Mouse (Mus musculus) kidney, adult 8-10 months (tissue): Measurements from ENCODE around the gene Yju2.

Experiments used
- DNase-seq, 2 experiments: peaks; one replicate each; pipeline ENCODE4 v3.0.0; 2022

The Yju2 gene

GRCm38 (mm10) chr17:55961631-55962030 lies 2.7 kb downstream of the Yju2 start:
- DNase-seq = no peak

- DNase-seq = no peak
Observed at GRCm38 (mm10) chr17:55963171-55963570, 4.3 kb downstream of the Yju2 start.

GRCm38 (mm10) chr17:55964496-55964895 lies 5.6 kb downstream of the Yju2 start:
- DNase-seq = no peak

DNA sequence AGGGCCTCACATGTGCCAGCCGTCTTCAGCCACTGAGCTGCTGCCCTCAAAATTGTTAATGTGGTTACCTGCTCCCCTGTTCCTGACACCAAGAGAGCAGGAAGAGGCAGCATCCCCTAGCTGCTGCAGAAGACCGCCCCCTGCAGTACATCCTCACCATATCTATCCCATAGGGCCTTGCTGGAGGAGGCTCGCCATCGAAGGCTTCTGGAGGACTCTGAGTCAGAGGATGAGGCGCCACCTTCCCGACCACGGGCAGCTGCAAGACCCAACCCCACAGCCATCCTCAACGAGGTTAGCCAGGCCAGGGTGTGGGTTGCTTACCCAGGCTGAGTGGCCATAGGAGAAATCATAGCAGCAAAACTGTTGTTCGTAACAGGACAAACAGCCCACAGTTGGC lies 6.1 kb downstream of the Yju2 start:
- no peak for DNase-seq

DNA sequence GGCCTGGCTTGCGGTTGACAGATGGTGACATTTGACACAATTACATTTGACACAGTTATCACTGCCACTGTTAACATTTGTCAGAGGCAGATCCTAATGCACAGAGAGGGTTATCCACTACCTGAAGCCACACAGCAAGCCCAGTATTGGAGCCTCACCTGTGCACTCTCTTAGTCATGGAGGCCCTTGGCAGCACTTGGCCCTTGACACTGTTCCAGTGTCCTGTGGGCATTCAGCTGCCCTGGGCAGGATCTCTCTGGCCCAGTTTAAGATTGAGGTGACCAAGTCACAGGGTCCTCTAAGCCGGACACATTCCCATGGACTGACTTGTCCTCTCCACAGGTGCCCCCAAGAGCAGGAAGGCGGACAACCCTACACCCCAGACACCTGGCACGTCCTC lies 8.3 kb downstream of the Yju2 start:
- no peak for DNase-seq

- DNase-seq = no peak
Observed at GRCm38 (mm10) chr17:55968210-55968609, 9.3 kb downstream of the Yju2 start.

DNA sequence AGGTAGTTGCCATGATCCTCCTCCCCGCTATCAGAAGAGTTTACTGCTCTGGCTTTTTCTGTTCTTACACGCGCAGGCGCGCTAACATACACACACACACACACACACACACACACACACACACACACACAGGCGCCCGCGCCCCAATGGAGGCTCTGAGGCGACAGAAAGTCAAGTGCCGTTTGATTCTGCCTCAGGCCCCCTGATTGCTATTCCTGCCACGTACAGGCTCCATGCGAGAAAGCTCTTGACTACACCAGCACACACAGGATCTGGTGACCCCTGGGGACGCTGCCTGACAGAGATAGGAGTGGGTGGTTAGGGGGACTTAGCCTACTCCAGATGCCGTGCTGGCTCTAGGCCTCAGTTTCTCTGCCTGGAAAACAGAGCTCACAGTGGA lies 10.7 kb downstream of the Yju2 start:
- peak; percentile 33 to 61 for DNase-seq

DNA sequence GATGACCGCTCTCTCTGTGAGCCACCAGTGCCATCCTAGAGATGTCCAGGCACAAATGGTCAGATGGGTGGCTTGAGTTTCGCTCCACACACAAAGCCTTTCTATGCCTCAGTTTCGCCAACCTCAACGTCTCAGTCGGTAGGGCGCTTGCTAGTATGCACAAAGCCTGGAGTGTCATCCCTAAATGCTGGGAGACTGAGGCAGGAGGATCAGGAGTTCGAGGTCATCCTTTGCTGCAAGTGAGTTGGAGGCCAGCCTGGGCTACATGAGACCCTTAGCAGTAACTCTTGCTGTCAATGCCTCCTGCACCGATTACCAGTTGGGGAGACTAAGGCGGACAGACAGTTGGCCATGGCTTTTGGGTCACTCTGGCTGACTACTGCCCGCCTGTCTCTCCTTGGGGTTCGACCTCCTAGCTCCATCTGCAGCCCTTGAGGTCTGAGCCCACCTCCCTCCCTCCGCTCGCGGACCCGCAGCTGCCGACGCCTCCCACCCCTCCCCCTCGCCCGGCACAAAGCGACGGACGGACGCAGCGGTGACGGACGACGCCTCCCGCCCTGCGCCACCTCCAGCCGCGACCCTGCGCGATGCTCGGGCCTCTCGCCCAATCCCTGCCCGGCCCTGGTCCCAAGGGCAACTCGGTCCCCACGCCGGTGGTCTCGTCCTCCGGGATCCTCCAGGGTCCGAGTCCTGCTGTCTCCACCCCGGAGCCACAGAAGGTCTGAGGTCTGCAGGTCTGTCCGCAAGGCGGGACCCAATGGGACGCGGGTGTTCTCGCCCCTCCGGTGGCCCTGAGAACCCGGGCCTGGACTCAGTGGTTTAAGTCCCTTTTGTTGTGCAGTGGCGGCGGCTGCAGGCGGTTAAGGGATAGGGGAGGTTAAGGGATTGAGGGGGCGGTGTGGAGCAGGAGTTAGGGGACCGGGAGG lies 11.3 kb downstream of the Yju2 start, which contains the start of gene Shd:
Shd (plus strand) TSS at position 502 of the 926 bp plus-strand sequence.
- DNase-seq = no peak

DNA sequence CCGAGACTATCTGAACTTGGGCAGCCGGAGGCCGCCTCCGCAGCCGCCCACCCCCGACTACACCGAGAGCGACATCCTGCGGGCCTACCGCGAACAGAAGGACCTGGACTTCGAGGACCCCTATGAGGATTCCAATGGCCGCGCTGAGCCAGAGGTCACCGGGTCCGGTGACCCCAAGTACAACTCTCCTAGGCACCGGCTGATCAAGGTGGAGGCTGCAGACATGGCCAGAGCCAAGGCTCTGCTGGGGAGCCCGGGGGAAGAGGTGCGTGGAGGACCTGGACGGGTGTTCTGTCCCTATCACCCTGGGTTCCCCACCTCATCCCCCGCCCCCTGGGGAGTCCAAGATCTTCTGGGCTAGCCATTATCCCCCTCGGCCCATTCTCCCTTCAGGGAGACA lies 12.6 kb downstream of the Yju2 start:
- no peak for DNase-seq

- DNase-seq = peak; percentile 68 to 84
Observed at GRCm38 (mm10) chr17:55976255-55976862, 17.5 kb downstream of the Yju2 start.

DNA sequence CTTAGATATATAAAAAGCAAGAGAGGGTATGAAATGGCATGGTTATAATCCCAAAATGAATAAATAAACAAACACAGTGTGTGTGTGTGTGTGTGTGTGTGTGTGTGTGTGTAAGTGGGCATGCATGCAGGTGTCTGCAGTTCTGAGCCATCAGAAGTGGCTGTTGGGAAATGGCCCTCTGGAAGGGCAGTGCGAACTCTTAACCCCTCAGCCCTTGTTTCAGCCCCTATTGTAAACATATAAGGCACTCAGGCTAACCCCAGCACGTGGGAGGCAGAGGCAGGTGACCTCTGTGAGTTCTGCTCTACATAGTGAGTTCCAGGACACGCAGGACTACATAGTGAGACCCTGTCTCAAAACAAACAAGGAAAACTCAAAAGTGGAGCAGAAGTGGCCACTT lies 18.4 kb downstream of the Yju2 start:
- DNase-seq = no peak

- DNase-seq = no peak
Observed at GRCm38 (mm10) chr17:55986030-55986961, 27.4 kb downstream of the Yju2 start, which contains the start of gene Fsd1. TSS of gene Fsd1 (plus strand) at chr17:55986509.

GRCm38 (mm10) chr17:55990278-55990898 lies 31.5 kb downstream of the Yju2 start:
- no peak for DNase-seq

GRCm38 (mm10) chr17:55996007-55996406 lies 37.1 kb downstream of the Yju2 start:
- peak; percentile 73 to 79 for DNase-seq

DNA sequence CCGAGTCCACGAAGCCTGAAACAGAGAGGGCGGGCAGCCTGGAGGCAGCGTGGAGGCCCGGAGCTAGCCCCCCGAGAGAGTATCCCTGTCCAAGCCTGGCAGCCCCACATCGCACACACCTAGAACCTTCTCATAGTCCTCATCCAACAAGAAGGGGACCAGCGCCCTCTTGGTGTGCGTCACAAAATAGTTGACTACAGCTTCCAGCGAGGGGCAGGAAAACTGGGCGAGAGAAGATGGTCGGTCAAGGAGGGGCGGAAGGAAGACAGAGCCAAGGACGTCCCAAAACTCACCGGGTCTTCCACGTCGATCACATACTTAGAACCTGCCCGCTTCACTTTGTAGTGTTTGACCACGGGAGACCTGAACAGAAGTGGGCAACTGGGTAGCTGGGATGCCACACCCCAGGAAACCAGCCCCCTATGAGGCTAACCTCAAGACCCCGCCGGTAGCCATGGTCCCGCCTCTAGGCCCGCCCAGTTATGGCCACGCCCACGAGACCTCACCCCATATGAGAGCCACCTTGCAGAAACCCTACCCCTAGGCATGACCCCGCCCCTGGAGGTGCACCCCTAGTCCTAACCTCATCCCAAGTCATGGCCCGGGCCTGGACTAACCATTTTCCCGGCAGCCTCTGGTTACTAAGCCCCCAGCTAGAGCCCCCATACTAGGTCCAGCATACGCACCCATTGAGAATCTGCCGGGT lies 41.0 kb downstream of the Yju2 start:
- DNase-seq = no peak

DNA sequence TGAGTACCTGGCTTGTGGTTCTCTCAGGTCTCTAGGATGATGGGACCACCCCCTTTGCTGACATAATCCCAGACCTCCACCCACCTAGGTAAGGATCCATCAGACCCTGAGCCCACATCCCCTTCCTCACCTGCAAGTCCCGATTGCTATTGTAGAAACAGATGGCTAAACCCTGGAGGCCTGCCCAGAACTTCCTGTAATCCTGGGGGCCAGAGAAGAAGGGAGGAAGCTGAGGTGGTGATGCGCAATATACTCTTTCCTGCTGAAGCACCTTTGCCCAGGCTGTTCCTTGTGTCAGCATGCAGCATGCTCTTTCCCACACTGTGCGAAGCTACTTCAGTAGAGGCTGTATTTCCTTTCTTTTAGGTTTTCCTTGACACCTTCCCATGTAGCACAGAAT lies 44.1 kb downstream of the Yju2 start:
- no peak for DNase-seq

- peak; percentile 58 to 68 for DNase-seq
Observed at GRCm38 (mm10) chr17:56005415-56006061, 46.6 kb downstream of the Yju2 start, which contains the start of the genes Stap2 and Mpnd. TSS of gene Stap2 (minus strand) at chr17:56005584. TSS of gene Mpnd (plus strand) at chr17:56005711.

GRCm38 (mm10) chr17:56006956-56007355 lies 48.1 kb downstream of the Yju2 start:
- DNase-seq = peak in 1 of 2 experiments; percentile 53

DNA sequence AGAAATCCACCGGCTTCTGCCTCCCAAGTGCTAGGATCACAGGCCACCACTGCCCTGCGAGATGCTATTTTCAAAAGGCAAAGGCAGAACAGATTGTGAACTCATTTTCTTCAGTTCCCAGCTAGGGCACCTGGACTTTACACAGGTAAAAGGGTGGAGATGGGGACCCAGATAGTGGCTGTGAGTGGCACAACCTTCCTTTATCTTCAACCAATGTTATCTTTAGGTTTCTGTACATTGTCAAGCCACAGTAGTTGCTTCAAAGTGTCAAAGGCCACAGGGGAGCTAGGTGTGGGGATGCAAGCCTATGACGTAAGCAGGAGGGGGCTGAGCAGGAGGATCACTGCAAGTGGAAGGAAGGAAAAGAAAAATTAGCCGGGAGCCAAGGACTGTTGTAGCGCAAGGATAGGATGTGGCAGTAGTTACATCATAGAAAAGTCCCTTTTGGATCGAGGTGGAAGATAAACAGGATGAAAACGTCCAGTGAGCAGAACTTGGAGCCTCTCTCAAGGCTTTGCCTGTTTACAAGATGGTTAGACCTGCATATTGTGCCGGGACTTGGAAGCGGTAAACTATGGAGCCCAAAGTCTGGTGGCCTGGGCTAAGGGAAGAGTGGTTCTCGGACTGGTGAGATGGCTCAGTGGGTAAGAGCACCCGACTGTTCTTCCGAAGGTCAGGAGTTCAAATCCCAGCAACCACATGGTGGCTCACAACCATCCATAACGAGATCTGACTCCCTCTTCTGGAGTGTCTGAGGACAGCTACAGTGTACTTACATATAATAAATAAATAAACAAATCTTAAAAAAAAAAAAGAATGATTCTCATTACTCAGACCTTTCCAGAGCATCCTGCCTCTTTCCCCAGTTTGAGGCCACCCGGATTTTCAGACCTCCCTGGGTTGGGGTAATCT lies 48.8 kb downstream of the Yju2 start:
- DNase-seq = no peak
